ENCODE assay signal across 19 mouse cellular contexts in genomic region chr14:41983225-41983624, GRCm38 (mm10). TPM values are rescaled to one million over a fixed set of nuclear protein-coding genes. Genes with fewer than 3 reads are reported as not detected.
"Had no signal": no experiment of that assay in that cellular context is flagged by ENCODE, and none has a peak within 500 bp of the region (broad histone marks: within the 10 kb centered on the region; RNA-seq: fewer than 3 reads in every experiment).

Gm3543 (minus strand) TSS chr14:41983325.

RNA-seq across cellular contexts. Expression of gene Gm3543, which starts in this region (rescaled TPM):
- polyA plus RNA-seq: cortical plate, adult 2 months; embryonic facial prominence, embryonic 10.5 days; embryonic facial prominence, embryonic 11.5 days; embryonic facial prominence, embryonic 12.5 days; embryonic facial prominence, embryonic 13.5 days; embryonic facial prominence, embryonic 14.5 days; embryonic facial prominence, embryonic 15.5 days; erythroblast, embryonic 14.5 days; forebrain, embryonic 10.5 days; forebrain, embryonic 11.5 days; forebrain, embryonic 12.5 days; forebrain, embryonic 13.5 days; forebrain, embryonic 14.5 days; forebrain, embryonic 15.5 days; forebrain, embryonic 16.5 days; forebrain, postnatal 0 days; frontal cortex, adult 2 months; gonadal fat pad, adult 2 months; heart, adult 2 months had no signal
